Mouse (Mus musculus): ENCODE data around the gene Ndnf. TPM values are rescaled to one million over a fixed set of nuclear protein-coding genes. Genes with fewer than 3 reads are reported as not detected.

Gene Ndnf
- polyA plus RNA-seq, 1 experiment from 2014 or later, result 0.02 TPM

DNA sequence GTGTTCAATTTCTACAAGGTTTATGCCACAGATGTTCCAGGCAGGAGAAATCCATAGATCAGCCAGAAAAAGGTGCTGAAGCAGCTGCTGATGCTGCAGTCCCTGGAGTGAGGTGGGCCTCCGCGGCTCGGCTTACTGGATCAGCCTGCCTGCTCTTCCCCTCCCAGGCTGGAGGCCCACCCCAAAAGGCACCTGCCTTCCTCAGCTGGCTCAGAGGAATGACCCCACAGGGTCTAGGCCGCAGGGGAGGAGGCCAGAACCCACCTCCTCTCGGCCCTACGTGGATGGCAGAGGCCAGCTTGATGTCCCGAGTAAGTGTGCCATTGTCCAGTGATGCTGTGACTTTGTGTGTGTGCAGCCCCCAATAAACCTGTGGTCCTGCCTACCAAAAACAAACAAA, 86.8 kb downstream of the Ndnf start:
- Histone ChIP-seq H3K27me3 (no peaks in the 10 kb centered on the region), H3K27ac (replicated peaks) (no peak overlapping the region), H3K9me3 (replicated peaks) (no peaks in the 10 kb centered on the region), H3K4me1 (replicated peaks) (no peaks in the 10 kb centered on the region), H3K9ac (no peak overlapping the region), H3K4me2 (no peak overlapping the region), H3K36me3 (replicated peaks) (no peaks in the 10 kb centered on the region), H3K4me3 (replicated peaks) (no peak overlapping the region)
- 65% methylated on average over 7 of the region's 7 CpGs for WGBS (ENCODE audit: insufficient replicate concordance)
- no peak for ATAC-seq (ENCODE audit: insufficient read depth)

DNA sequence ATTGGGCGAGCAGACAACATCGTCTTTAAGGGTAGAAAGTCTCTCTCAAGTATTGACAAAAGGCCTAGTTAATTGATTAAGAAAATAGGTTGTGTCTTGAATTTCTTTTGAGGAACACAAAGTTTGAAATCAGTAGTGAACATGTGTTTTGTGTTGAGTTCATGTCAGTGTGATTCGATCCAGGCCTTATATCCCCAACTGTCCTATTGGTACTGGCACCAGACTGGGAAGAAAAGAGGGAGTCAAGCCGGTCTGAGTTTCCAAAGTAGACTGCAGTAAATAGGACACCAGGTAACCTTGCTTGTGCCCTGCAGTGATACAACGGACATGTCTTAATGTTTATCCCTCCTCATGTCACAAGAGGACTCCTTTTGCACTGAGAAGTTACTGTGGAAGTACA, 87.8 kb downstream of the Ndnf start:
- no peak overlapping the region for H3K27ac ChIP-seq (replicated peaks)
- H3K4me2 ChIP-seq, result no peak overlapping the region
- no peaks in the 10 kb centered on the region for H3K9me3 ChIP-seq (replicated peaks)
- no peaks in the 10 kb centered on the region for H3K36me3 ChIP-seq (replicated peaks)
- no peak overlapping the region for H3K4me3 ChIP-seq (replicated peaks)
- ATAC-seq (ENCODE audit: insufficient read depth), result no peak
- no peaks in the 10 kb centered on the region for H3K27me3 ChIP-seq
- no peaks in the 10 kb centered on the region for H3K4me1 ChIP-seq (replicated peaks)
- no peak overlapping the region for H3K9ac ChIP-seq
- WGBS (ENCODE audit: insufficient replicate concordance), result 60% methylated on average over 5 of the region's 5 CpGs

DNA sequence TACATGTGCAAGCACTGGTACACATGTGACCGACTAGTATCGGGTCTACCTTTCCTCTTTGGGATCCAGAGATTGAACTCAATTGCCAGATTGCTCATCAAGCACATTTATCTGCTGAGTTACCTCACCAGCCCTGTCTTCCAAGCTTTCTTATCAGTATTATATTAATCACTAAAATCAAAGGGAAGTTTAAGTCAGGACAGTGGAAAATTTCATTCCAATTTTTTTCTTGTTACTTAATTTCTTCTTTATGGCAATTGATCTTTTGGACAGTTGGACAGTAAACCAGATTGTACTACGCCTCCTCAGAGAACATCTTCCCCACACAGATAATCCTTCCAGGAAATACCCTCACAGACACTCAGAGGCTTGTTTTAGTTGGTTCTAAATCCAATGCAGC, 88.7 kb downstream of the Ndnf start:
- no peak overlapping the region for H3K9ac ChIP-seq
- no peak overlapping the region for H3K27ac ChIP-seq (replicated peaks)
- H3K36me3 ChIP-seq (replicated peaks), result no peaks in the 10 kb centered on the region
- no peaks in the 10 kb centered on the region for H3K9me3 ChIP-seq (replicated peaks)
- no peak overlapping the region for H3K4me2 ChIP-seq
- H3K4me3 ChIP-seq (replicated peaks), result no peak overlapping the region
- no peaks in the 10 kb centered on the region for H3K4me1 ChIP-seq (replicated peaks)
- ATAC-seq (ENCODE audit: insufficient read depth), result no peak
- WGBS (ENCODE audit: insufficient replicate concordance), result 71% methylated on average over 3 of the region's 3 CpGs
- H3K27me3 ChIP-seq, result no peaks in the 10 kb centered on the region

Other genes with a start within 250 kb of the Ndnf start
- gene Tnip3, start 146.3 kb upstream of the Ndnf start, polyA plus RNA-seq (2015; fragmentation: Nextera tagmentation; extraction: Ambion mirVana), result not detected in 2 replicates
- gene Prdm5, start 107.4 kb downstream of the Ndnf start, polyA plus RNA-seq (2015; fragmentation: Nextera tagmentation; extraction: Ambion mirVana), result 1.5 and 1.6 TPM in 2 replicates